Mouse (Mus musculus): ENCODE measurements around the gene Carf. TPM values are rescaled to one million over a fixed set of nuclear protein-coding genes. Genes with fewer than 3 reads are reported as not detected.

Carf gene
- polyA plus RNA-seq, 1 experiment from 2014 or later, result 5.1 TPM

Other genes starting within 250 kb of the Carf start
- gene Fam117b, start 185.2 kb upstream of the Carf start, polyA plus RNA-seq (2015; fragmentation: Nextera tagmentation; extraction: Ambion mirVana), result 8.0 and 8.3 TPM in 2 replicates
- gene Ica1l, start 55.1 kb upstream of the Carf start, polyA plus RNA-seq (2015; fragmentation: Nextera tagmentation; extraction: Ambion mirVana), result 0.69 and 0.91 TPM in 2 replicates
- gene Wdr12, start 398 bp downstream of the Carf start, polyA plus RNA-seq (2015; fragmentation: Nextera tagmentation; extraction: Ambion mirVana), result 58.4 and 58.8 TPM in 2 replicates
- 6.4 and 9.2 TPM in 2 replicates for gene Nbeal1, start 82.4 kb downstream of the Carf start, polyA plus RNA-seq (2015; fragmentation: Nextera tagmentation; extraction: Ambion mirVana)
- gene Cyp20a1, start 245.1 kb downstream of the Carf start, polyA plus RNA-seq (2015; fragmentation: Nextera tagmentation; extraction: Ambion mirVana), result 20.8 and 30.8 TPM in 2 replicates

Measured in kidney, embryonic 16.5 days (tissue).